Mouse (Mus musculus): ENCODE results near the gene Hinfp. TPM values are rescaled to one million over a fixed set of nuclear protein-coding genes. Genes with fewer than 3 reads are reported as not detected.

The Hinfp gene
- polyA plus RNA-seq, 1 experiment from 2014 or later = 12.1 TPM

- ATAC-seq (ENCODE audit: insufficient number of reproducible peaks, insufficient read depth, low FRiP score, low read depth) = no peak
- H3K27me3 ChIP-seq (ENCODE audit: control insufficient read depth, insufficient read depth, low read length) = peaks cover 3% of the 10 kb centered on the region; the same call in 1 of the 2 replicates
- 18% methylated on average over 5 of the region's 5 CpGs for WGBS
- peaks cover 5 to 14% of the 10 kb centered on the region in 2 experiments; a peak in 3 of 4 replicates for H3K4me1 ChIP-seq (ENCODE audit: control insufficient read depth in 2 of 2, insufficient read depth in 2 of 2, low read length in 2 of 2)
- H3K4me3 ChIP-seq (ENCODE audit: control insufficient read depth in 1 of 2, insufficient read depth in 1 of 2, low read depth in 1 of 2, low read length in 2 of 2) = no peak overlapping the region
- H3K9ac ChIP-seq (ENCODE audit: low read length) = no peak overlapping the region
- H3K4me2 ChIP-seq (ENCODE audit: low read length) = no peak overlapping the region
- H3K9me3 ChIP-seq (ENCODE audit: control insufficient read depth, low read length) = no peaks in the 10 kb centered on the region
- no peak overlapping the region for H3K27ac ChIP-seq (replicated peaks in 1 of 2; ENCODE audit: control insufficient read depth in 1 of 2, insufficient read depth in 1 of 2, low read depth in 2 of 2, low read length in 2 of 2)
- H3K36me3 ChIP-seq (ENCODE audit: control insufficient read depth, insufficient read depth, low read length) = 0 out of 2 replicates have a peak, but pooled peaks cover 2% of the 10 kb centered on the region
Observed at GRCm38 (mm10) chr9:44254508-44255135, 50.8 kb downstream of the Hinfp start.

- ATAC-seq (ENCODE audit: insufficient number of reproducible peaks, insufficient read depth, low FRiP score, low read depth) = no peak
- Histone ChIP-seq H3K9me3 (ENCODE audit: control insufficient read depth, low read length) (no peaks in the 10 kb centered on the region), H3K27ac (replicated peaks in 1 of 2; ENCODE audit: control insufficient read depth in 1 of 2, insufficient read depth in 1 of 2, low read depth in 2 of 2, low read length in 2 of 2) (no peak overlapping the region), H3K27me3 (ENCODE audit: control insufficient read depth, insufficient read depth, low read length) (peaks cover 3% of the 10 kb centered on the region; the same call in 1 of the 2 replicates), H3K4me3 (ENCODE audit: control insufficient read depth in 1 of 2, insufficient read depth in 1 of 2, low read depth in 1 of 2, low read length in 2 of 2) (no peak overlapping the region), H3K4me2 (ENCODE audit: low read length) (no peak overlapping the region), H3K9ac (ENCODE audit: low read length) (no peak overlapping the region), H3K36me3 (ENCODE audit: control insufficient read depth, insufficient read depth, low read length) (0 out of 2 replicates have a peak, but pooled peaks cover 2% of the 10 kb centered on the region), H3K4me1 (ENCODE audit: control insufficient read depth in 2 of 2, insufficient read depth in 2 of 2, low read length in 2 of 2) (peaks cover 5 to 19% of the 10 kb centered on the region in 2 experiments; a peak in 3 of 4 replicates)
- 77% methylated on average over 6 of the region's 6 CpGs for WGBS
Observed at GRCm38 (mm10) chr9:44253441-44253840, 52.0 kb downstream of the Hinfp start.

GRCm38 (mm10) chr9:44251314-44251713 is 54.2 kb downstream of the Hinfp start, which contains the start of gene Pdzd3:
TSS of gene Pdzd3 (minus strand) at chr9:44251471.
- no peak for ATAC-seq (ENCODE audit: insufficient number of reproducible peaks, insufficient read depth, low FRiP score, low read depth)
- Histone ChIP-seq H3K4me1 (ENCODE audit: control insufficient read depth in 2 of 2, insufficient read depth in 2 of 2, low read length in 2 of 2) (peaks cover 5 to 19% of the 10 kb centered on the region in 2 experiments; a peak in 3 of 4 replicates), H3K27ac (replicated peaks in 1 of 2; ENCODE audit: control insufficient read depth in 1 of 2, insufficient read depth in 1 of 2, low read depth in 2 of 2, low read length in 2 of 2) (no peak within 1 kb of the TSS)

GRCm38 (mm10) chr9:44250445-44250844 is 55.0 kb downstream of the Hinfp start:
- WGBS = 50% methylated on average over 4 of the region's 4 CpGs
- H3K36me3 ChIP-seq (ENCODE audit: control insufficient read depth, insufficient read depth, low read length) = 0 out of 2 replicates have a peak, but pooled peaks cover 2% of the 10 kb centered on the region
- peaks cover 5 to 19% of the 10 kb centered on the region in 2 experiments; a peak in 3 of 4 replicates for H3K4me1 ChIP-seq (ENCODE audit: control insufficient read depth in 2 of 2, insufficient read depth in 2 of 2, low read length in 2 of 2)
- H3K27ac ChIP-seq (replicated peaks in 1 of 2; ENCODE audit: control insufficient read depth in 1 of 2, insufficient read depth in 1 of 2, low read depth in 2 of 2, low read length in 2 of 2) = no peak overlapping the region
- H3K9me3 ChIP-seq (ENCODE audit: control insufficient read depth, low read length) = no peaks in the 10 kb centered on the region
- ATAC-seq (ENCODE audit: insufficient number of reproducible peaks, insufficient read depth, low FRiP score, low read depth) = no peak
- no peak overlapping the region for H3K4me3 ChIP-seq (ENCODE audit: control insufficient read depth in 1 of 2, insufficient read depth in 1 of 2, low read depth in 1 of 2, low read length in 2 of 2)
- H3K27me3 ChIP-seq (ENCODE audit: control insufficient read depth, insufficient read depth, low read length) = peaks cover 8% of the 10 kb centered on the region; the same call in 1 of the 2 replicates
- no peak overlapping the region for H3K4me2 ChIP-seq (ENCODE audit: low read length)
- H3K9ac ChIP-seq (ENCODE audit: low read length) = no peak overlapping the region

More at GRCm38 (mm10) chr9:44251314-44251713, 54.2 kb downstream of the Hinfp start, which contains the start of gene Pdzd3:
- Histone ChIP-seq H3K36me3 (ENCODE audit: control insufficient read depth, insufficient read depth, low read length) (0 out of 2 replicates have a peak, but pooled peaks cover 2% of the 10 kb centered on the region), H3K27me3 (ENCODE audit: control insufficient read depth, insufficient read depth, low read length) (peaks cover 8% of the 10 kb centered on the region; the same call in 1 of the 2 replicates), H3K9ac (ENCODE audit: low read length) (no peak within 1 kb of the TSS), H3K9me3 (ENCODE audit: control insufficient read depth, low read length) (no peaks in the 10 kb centered on the region), H3K4me3 (ENCODE audit: control insufficient read depth in 1 of 2, insufficient read depth in 1 of 2, low read depth in 1 of 2, low read length in 2 of 2) (no peak within 1 kb of the TSS), H3K4me2 (ENCODE audit: low read length) (no peak within 1 kb of the TSS)
- 70% methylated on average over 10 of the region's 10 CpGs for WGBS

- ATAC-seq (ENCODE audit: insufficient number of reproducible peaks, insufficient read depth, low FRiP score, low read depth) = no peak
- H3K36me3 ChIP-seq (ENCODE audit: control insufficient read depth, insufficient read depth, low read length) = 0 out of 2 replicates have a peak, but pooled peaks cover 2% of the 10 kb centered on the region
- no peak overlapping the region for H3K4me3 ChIP-seq (ENCODE audit: control insufficient read depth in 1 of 2, insufficient read depth in 1 of 2, low read depth in 1 of 2, low read length in 2 of 2)
- H3K4me2 ChIP-seq (ENCODE audit: low read length) = peak overlapping the region; percentile 52
- no peak overlapping the region for H3K27ac ChIP-seq (replicated peaks in 1 of 2; ENCODE audit: control insufficient read depth in 1 of 2, insufficient read depth in 1 of 2, low read depth in 2 of 2, low read length in 2 of 2)
- no peaks in the 10 kb centered on the region for H3K9me3 ChIP-seq (ENCODE audit: control insufficient read depth, low read length)
- peaks cover 0 to 11% of the 10 kb centered on the region in 2 experiments; a peak in 2 of 4 replicates for H3K4me1 ChIP-seq (ENCODE audit: control insufficient read depth in 2 of 2, insufficient read depth in 2 of 2, low read length in 2 of 2)
- H3K27me3 ChIP-seq (ENCODE audit: control insufficient read depth, insufficient read depth, low read length) = peaks cover 8% of the 10 kb centered on the region; the same call in 1 of the 2 replicates
- WGBS = 38% methylated on average over 26 of the region's 26 CpGs
- H3K9ac ChIP-seq (ENCODE audit: low read length) = peak overlapping the region; percentile 38; the same call in 1 of the 2 replicates
Observed at GRCm38 (mm10) chr9:44249181-44250146, 56.0 kb downstream of the Hinfp start.

GRCm38 (mm10) chr9:44247907-44248306 is 57.6 kb downstream of the Hinfp start:
- peaks cover 8% of the 10 kb centered on the region; the same call in 1 of the 2 replicates for H3K27me3 ChIP-seq (ENCODE audit: control insufficient read depth, insufficient read depth, low read length)
- WGBS = 66% methylated on average over 6 of the region's 6 CpGs
- no peak overlapping the region for H3K4me3 ChIP-seq (ENCODE audit: control insufficient read depth in 1 of 2, insufficient read depth in 1 of 2, low read depth in 1 of 2, low read length in 2 of 2)
- no peak overlapping the region for H3K9ac ChIP-seq (ENCODE audit: low read length)
- H3K27ac ChIP-seq (replicated peaks in 1 of 2; ENCODE audit: control insufficient read depth in 1 of 2, insufficient read depth in 1 of 2, low read depth in 2 of 2, low read length in 2 of 2) = no peak overlapping the region
- no peak for ATAC-seq (ENCODE audit: insufficient number of reproducible peaks, insufficient read depth, low FRiP score, low read depth)
- H3K9me3 ChIP-seq (ENCODE audit: control insufficient read depth, low read length) = no peaks in the 10 kb centered on the region
- 0 out of 2 replicates have a peak, but pooled peaks cover 2% of the 10 kb centered on the region for H3K36me3 ChIP-seq (ENCODE audit: control insufficient read depth, insufficient read depth, low read length)
- H3K4me2 ChIP-seq (ENCODE audit: low read length) = no peak overlapping the region
- H3K4me1 ChIP-seq (ENCODE audit: control insufficient read depth in 2 of 2, insufficient read depth in 2 of 2, low read length in 2 of 2) = peaks cover 0 to 9% of the 10 kb centered on the region in 2 experiments; a peak in 2 of 4 replicates

- Histone ChIP-seq H3K4me1 (ENCODE audit: control insufficient read depth in 2 of 2, insufficient read depth in 2 of 2, low read length in 2 of 2) (no peaks in the 10 kb centered on the region), H3K9ac (ENCODE audit: low read length) (no peak overlapping the region), H3K27ac (replicated peaks in 1 of 2; ENCODE audit: control insufficient read depth in 1 of 2, insufficient read depth in 1 of 2, low read depth in 2 of 2, low read length in 2 of 2) (no peak overlapping the region), H3K9me3 (ENCODE audit: control insufficient read depth, low read length) (no peaks in the 10 kb centered on the region), H3K36me3 (ENCODE audit: control insufficient read depth, insufficient read depth, low read length) (no peaks in the 10 kb centered on the region), H3K27me3 (ENCODE audit: control insufficient read depth, insufficient read depth, low read length) (0 out of 2 replicates have a peak, but pooled peaks cover 5% of the 10 kb centered on the region), H3K4me3 (ENCODE audit: control insufficient read depth in 1 of 2, insufficient read depth in 1 of 2, low read depth in 1 of 2, low read length in 2 of 2) (no peak overlapping the region), H3K4me2 (ENCODE audit: low read length) (no peak overlapping the region)
- WGBS = 43% methylated on average over 2 of the region's 2 CpGs
- ATAC-seq (ENCODE audit: insufficient number of reproducible peaks, insufficient read depth, low FRiP score, low read depth) = no peak
Observed at GRCm38 (mm10) chr9:44243621-44244020, 61.9 kb downstream of the Hinfp start.

Measured in heart, embryonic 14.5 days (tissue).